Mouse (Mus musculus): Measurements from ENCODE around the gene Gsg1.

Gene Gsg1

DNA sequence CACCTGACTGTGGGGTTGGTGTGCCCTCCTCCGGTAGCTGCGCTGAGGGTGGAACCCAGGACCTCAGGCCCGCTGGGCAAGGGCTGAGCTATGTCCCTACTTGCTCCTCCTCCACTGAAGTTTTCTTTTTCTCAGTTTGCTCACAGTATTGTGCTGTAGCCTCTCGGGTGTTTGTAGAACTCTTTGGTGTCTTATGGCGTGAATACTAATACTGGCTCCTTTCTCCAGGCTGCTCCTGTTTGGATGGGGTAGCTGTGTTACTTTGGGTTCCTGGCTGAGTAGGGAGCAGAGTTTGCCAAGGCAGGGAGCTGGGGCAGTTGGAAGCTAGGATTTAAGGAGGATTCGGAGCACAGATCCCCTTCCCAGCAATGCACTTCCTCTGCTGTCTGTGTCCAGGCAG lies 50.4 kb downstream of the Gsg1 start:
- DNase-seq, result no peak

- DNase-seq, result no peak
Observed at GRCm38 (mm10) chr6:135202668-135203067, 51.5 kb downstream of the Gsg1 start.

DNA sequence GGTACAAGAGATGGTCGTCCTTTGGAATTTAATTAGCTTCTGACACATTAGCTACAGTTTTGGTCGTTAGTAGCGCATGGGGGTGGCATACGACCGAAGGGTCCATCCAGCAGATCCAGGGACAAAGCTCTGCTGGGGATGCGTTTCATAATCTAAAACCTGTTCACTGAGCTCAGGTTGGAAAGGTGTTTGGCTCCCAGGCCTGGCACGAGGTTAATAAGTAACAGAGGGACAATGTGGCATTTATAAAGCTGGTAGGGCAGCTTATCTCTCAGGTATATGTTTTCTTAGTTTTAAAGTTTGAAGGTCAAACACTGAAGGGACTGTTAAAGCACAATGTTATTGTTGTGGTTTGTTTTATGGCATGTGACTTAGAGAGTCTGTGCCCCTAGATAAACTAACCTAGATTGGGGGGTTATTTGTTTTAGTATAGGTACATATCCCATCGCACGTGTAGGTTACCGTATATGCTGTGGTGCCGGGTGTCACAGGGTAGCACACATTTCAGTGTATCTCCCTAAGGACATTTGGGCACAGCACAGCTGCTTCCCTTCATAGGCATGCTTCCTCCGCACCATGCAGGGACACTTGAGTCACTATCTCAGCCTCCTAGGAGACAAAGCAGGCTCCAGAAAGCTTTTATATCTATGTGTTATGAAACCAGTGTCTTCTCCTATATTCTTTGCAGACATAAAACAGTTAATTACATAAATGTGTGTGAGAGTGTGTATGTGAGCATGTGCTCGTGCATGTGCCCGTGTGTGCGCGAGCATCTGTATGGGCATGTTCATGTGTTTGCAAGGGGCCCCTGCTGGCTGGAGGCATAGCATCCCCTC lies 53.8 kb downstream of the Gsg1 start:
- peak; percentile 56 for DNase-seq

GRCm38 (mm10) chr6:135198726-135199125 lies 55.4 kb downstream of the Gsg1 start:
- no peak for DNase-seq

DNA sequence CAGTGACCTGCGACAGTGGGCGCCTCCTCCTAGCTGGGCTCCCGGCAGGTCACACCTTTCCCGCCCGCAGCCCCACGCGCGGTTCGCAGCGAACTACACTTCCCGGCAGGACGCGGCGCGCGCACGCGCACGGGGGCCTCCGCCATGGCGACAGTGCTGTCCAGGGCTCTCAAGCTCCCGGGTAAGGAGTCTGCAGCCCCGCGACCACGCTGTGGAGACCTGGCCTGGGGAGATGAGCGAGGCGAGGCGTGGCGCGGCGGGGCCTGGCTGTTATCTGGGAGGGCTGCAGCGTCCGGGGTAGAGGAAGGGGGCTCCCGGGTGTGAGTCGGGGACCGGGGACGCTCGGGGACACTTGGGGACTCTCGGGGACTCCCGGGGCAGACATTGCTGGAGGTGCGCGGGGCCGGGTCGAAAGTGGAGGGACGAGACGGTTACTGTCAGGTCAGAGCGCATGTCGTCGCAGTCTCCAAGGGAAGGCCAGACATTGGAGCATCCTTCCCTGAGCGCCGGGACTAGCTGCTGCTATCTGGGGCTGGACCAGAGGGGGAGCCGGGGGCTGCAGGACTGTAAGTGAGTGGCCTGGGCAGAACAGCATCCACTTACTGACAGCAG lies 56.1 kb downstream of the Gsg1 start, which contains the start of the genes Fam234b and Hebp1:
TSS of gene Fam234b (plus strand) at position 57 of the 612 bp plus-strand sequence.
TSS of gene Hebp1 (minus strand) at position 102 of the 612 bp plus-strand sequence.
- peak; percentile 82 for DNase-seq

GRCm38 (mm10) chr6:135197446-135197845 lies 56.7 kb downstream of the Gsg1 start:
- DNase-seq, result no peak

GRCm38 (mm10) chr6:135196707-135197106 lies 57.4 kb downstream of the Gsg1 start:
- peak; percentile 31 for DNase-seq

GRCm38 (mm10) chr6:135194907-135195306 lies 59.2 kb downstream of the Gsg1 start:
- no peak for DNase-seq

DNA sequence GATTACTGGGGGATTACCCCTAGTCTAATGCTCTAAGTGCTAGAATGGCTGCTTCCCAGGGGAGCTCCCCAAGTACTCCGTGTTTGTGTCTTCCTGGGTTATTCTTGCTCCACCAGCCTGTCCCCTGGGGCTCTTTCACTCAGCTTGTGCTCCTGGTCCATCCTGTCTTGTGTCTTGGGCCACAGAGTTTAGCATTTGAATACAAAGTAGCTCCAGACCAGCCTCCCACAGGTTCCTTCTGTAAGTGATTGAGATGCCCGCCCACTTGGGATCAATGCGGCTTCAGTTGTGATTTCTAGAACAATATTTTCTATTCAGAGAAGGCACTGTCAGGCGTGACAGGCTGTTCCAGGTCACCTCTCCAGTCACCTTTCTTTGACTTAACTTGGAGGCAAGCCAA lies 60.4 kb downstream of the Gsg1 start:
- DNase-seq, result no peak

DNA sequence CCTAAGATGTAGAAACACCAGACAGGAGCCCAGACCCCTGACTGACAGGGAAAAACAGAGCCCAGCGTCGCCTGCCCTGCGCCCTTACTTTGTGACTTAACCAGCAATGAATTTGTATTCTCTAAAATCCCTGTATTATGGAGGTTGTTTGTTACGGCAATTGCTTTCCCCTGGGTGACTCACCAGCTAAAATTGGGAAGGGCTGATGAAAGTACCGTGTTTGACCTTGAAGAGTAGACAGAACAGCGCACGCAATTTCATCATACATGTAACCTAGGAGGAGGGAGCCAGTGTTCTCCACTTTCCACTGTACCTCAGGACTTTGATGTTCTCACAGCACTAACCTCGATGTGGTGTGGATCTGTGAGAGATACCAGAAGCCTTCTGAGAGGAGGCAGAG lies 61.2 kb downstream of the Gsg1 start:
- DNase-seq, result no peak

- DNase-seq, result no peak
Observed at GRCm38 (mm10) chr6:135191906-135192305, 62.2 kb downstream of the Gsg1 start.

DNA sequence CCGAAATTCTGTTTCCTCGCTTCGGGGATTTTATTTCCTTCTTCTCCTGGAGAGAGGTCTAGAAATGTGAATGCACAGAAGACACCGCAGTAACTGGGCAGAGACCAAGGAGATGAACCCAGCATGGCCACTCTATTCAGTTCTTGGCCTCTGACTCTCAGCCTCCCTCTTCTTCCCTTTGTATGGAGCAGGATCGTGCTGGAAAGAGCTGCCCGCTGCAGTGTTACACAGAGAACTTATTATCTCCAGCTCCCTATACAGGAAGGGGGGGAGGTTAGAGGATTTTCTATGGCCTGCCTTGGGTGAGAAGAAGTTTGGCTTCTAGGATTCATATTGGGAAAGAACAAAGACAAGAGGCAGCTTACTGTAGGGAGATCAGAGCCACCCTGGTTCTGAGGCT lies 64.0 kb downstream of the Gsg1 start:
- no peak for DNase-seq

- no peak for DNase-seq
Observed at GRCm38 (mm10) chr6:135188629-135189028, 65.5 kb downstream of the Gsg1 start.
